Mouse (Mus musculus): ENCODE results near the gene Phox2b.

The Phox2b gene

GRCm38 (mm10) chr5:67098733-67099323 lies at the start of gene Phox2b:
Gene Phox2b, minus strand, starts transcription at chr5:67099301.
- DNase-seq = no peak

GRCm38 (mm10) chr5:67142622-67143021 lies 43.5 kb upstream of the Phox2b start:
- no peak for DNase-seq

GRCm38 (mm10) chr5:67139052-67140015 lies 40.2 kb upstream of the Phox2b start:
- DNase-seq = no peak

- no peak for DNase-seq
Observed at GRCm38 (mm10) chr5:67138643-67139042, 39.5 kb upstream of the Phox2b start.

- no peak for DNase-seq
Observed at GRCm38 (mm10) chr5:67134698-67135097, 35.6 kb upstream of the Phox2b start.

- no peak for DNase-seq
Observed at GRCm38 (mm10) chr5:67131671-67132070, 32.6 kb upstream of the Phox2b start.

- DNase-seq = no peak
Observed at GRCm38 (mm10) chr5:67106261-67106660, 7.2 kb upstream of the Phox2b start.

GRCm38 (mm10) chr5:67103016-67103415 lies 3.9 kb upstream of the Phox2b start:
- no peak for DNase-seq

GRCm38 (mm10) chr5:67101793-67102600 lies 2.9 kb upstream of the Phox2b start:
- DNase-seq = no peak

GRCm38 (mm10) chr5:67101395-67101760 lies 2.3 kb upstream of the Phox2b start:
- DNase-seq = no peak

- DNase-seq = no peak
Observed at GRCm38 (mm10) chr5:67100564-67101394, 1.7 kb upstream of the Phox2b start.

GRCm38 (mm10) chr5:67099393-67100271 lies 531 bp upstream of the Phox2b start:
- no peak for DNase-seq

GRCm38 (mm10) chr5:67098051-67098732 lies 909 bp downstream of the Phox2b start:
- no peak for DNase-seq

- DNase-seq = no peak
Observed at GRCm38 (mm10) chr5:67097106-67098050, 1.7 kb downstream of the Phox2b start.

- no peak for DNase-seq
Observed at GRCm38 (mm10) chr5:67096378-67096771, 2.7 kb downstream of the Phox2b start.

- no peak for DNase-seq
Observed at GRCm38 (mm10) chr5:67095651-67096377, 3.3 kb downstream of the Phox2b start.

- no peak for DNase-seq
Observed at GRCm38 (mm10) chr5:67095153-67095552, 3.9 kb downstream of the Phox2b start.

GRCm38 (mm10) chr5:67093991-67094390 lies 5.1 kb downstream of the Phox2b start:
- no peak for DNase-seq

GRCm38 (mm10) chr5:67091766-67092165 lies 7.3 kb downstream of the Phox2b start:
- DNase-seq = no peak

Measured in cerebellum, adult 8-10 months (tissue).